Mouse (Mus musculus) frontal cortex, postnatal 14 days (tissue): ENCODE measurements at regions not wholly inside any gene's neighbourhood (a gene's known extent, or its start where the extent isn't known, plus 50 kb on each side); places are given as distances from the start of the nearest gene placed in this dataset.
"Not testable (repeated sequence)": the region's sequence is repeated elsewhere in the genome, so short reads cannot be mapped to it uniquely, and the experiment has no call there.

ENCODE experiments used
- DNase-seq, 2 experiments: peaks; one replicate each; pipeline ENCODE4 v3.0.0; 2022; ENCODE audit warnings: low spot score in 2 of 2

DNA sequence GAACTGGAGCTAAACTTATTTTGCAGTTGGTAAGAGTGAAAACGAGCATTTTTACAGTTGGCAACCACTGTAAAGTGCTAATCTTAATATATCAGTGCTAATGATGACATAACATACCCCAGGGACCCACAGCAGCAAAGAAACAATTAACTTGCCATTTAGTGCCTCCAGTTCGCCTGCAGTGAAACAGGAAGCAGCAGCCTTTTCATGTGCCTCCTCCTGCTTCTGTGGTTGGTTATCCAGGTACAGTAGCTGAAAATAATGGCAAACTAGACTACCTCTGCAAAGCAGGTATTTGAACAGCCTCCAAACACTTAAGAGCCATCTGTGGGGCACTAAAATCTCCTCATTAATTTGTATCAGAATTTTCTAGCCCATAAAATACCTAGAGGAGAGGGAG lies 584.8 kb upstream of the Pfkp start:
- no peak for DNase-seq

DNA sequence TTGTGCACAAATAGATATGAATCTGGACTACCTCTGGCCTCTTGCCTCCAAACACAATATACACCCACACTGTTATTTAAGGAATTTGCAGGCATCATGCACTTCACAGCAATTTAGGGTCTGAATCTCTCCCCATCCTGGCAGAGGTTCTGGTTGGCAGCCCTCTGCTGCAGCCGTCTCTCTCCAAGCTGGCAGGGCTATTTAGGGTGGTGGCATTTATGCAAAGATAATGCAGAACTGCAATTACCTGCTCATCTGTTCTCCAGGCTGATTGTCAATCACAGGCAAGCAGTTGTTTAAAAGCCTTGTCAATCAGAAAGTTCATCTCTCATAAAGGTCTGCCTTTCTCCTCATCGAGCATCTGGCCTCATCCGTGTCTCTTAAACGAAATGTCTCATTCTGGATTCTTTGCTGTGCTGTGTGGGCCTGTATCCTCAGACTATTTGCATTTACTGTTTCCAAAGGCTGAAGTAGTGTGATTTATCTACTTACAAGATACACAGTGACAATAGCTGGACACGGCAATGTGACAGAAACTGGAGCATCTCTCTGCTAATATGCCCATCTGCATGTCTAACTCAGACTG lies 558.1 kb upstream of the Pfkp start:
- DNase-seq, result peak in 1 of 2 experiments; percentile 3

DNA sequence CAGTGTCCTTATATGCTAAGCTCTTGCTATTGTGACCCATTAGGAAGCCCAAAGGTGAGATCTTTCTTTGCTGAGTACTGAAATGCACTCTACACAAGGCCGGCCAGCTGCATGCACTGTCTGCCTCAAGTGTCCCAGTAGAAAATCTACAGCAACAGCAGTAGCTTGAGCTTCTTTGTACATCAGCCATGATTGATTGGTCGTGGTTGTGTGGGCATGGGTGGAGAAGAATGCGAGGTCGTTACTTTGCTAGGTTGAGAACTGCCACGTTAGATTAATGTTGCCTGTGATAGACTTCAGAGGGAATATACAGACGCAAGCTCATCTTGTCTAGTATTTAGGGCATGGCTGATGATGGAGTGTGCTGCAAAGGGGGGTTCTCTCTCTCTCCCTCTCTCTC lies 547.4 kb upstream of the Pfkp start:
- no peak for DNase-seq

DNA sequence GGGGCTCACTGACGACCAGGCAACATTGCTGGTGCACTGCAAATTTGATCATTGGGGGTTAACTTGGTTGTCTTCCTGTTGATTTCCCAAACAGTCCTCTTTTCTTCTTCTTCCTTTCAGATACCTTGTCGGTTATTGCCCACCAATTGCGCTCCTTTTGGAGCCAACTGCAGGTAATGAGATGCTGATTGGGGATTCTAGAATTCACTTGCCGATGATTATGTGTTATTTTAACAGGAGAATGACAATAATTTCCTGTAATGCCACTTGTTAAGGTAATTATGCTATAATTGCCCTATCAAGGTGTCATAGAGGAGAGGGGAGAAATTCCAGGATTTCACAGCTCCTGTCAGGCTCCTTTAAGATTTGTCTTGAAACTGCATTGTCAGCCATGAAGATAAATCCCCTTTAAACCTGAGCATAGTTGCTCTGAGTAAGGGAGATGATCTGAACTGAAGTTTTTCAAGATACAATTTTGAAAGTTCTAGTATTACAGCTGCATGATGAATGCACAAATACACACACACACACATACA lies 533.7 kb upstream of the Pfkp start:
- DNase-seq, result no peak

DNA sequence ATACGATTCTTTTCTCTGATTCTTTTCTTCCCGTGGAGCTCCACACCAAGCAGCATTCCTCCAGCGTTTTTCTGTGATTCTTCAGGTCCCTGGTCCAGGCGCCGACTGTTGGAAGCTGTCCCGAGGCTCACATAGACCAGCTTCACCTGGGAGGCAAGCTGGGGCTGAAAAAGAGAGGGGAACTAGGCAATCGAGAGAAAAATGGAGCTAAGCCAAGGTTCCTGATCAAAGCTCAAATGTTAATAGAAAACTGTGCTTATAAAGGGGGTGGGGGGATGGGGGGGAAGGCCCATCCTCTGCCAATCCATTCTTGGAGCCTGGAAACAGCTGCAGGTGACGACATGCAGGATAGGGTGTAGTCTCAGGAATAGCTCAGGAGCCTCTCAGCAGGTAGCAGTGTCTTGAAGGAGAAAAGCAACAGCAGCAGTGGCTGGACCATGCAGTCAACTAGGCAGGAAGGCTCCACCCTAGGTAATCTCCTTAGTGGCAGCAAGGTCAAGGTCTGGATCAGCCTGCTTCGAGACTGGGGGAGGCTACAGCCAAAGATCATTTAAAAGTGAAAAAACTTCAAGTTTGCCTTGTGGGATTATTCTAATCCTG lies 527.1 kb upstream of the Pfkp start:
- no peak for DNase-seq

DNA sequence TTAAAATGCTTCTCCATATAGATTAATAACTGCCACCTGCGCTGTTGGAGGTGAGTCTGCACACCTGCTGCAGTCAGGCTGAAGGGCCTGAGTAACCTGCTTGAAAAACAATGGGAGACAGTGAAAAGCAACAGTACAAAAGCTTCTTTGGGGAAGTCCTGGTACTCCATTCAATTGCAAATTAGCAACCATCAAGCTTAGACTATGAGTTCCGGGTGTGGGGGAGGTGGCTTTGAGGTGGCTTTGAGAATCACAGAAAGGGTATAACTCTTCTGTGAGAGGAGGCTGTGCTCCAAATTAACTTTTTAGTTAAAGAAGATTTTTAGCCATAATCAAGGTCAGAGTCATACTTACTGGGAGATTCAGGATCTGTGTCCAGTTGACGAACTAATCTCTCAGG lies 521.5 kb upstream of the Pfkp start:
- DNase-seq, result not testable (repeated sequence)

DNA sequence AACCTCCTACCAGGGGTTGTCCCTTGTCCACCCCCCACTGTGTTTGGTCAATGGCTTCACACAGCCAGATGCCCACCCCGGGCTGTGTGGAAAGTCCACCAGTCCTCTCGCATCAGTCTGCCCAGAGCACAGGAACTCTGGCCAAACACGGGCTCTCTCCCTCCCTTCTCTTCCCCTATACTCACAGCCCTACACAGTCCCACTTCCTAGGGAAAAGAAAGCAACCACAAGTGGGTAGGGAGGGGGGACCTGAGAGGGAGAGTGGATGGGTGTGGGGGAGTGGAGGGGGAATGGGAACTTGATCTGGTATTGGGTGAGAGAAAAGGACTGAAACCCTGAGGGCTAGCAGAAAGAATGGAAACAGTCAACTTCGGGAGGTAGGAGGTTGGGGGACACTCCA lies 497.8 kb upstream of the Pfkp start:
- DNase-seq, result no peak

DNA sequence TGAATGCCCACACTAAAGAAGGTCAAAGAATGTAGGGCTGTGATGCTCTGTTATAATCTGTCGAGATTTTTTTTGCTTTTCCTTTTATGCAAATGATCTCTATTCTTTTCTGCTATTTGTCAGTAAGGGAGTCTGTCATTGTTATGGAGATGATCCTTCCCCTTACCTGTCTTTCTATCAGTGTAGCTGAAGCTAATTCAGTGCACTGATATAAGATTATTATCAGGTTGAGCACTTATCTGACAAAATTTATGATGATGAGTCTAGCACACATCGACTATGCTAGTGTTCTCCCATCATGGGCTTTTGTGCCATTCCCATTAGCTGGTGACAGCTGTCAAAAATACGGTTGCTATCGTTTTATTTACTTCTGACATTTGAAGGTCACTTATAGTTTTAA lies 462.0 kb upstream of the Pfkp start:
- no peak for DNase-seq

DNA sequence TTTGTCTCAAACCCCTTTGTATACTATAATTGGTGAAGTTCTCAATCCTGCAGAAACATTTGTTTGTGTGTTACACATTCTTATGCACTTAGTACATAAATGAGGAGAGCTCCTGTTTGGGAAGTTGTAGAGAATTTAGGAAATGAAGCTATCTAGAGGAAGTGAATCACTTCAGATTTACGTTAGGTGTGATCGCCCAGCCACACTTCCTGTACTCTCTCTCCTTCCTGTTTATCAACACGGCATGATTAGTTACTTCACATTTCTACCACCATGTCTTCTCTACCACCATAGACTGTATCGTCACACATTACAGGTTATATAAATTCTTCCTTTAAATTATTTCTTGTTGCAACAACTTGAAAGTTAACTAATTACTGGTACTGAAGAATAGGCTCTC lies 454.7 kb upstream of the Pfkp start:
- no peak for DNase-seq

DNA sequence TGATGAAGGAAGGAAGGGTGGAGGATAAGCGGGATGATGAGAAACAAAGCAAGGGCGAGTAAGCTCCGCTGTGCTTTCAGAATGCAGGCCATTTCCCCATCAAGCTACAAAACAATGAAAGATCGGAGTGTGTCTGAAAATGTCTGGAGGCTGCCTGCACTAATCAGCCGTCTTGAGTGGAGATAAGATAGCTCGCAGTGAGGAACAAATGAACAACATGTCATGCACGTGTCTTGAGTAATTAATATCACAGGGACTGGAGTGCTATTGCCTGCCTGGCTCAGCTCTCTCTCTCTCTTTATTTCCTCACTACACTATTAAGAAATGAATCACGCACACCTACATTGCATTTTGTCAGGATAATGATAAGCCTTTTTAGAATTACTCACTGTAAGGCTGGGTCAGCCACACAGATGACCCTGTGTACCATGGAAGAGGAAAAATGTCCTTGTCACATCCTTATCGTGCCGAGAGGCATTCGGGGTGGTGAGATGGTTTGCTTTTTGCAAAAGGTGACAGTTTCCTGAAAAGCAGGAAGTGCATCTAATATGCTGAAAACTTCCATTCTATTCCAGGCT lies 444.6 kb upstream of the Pfkp start:
- DNase-seq, result no peak

DNA sequence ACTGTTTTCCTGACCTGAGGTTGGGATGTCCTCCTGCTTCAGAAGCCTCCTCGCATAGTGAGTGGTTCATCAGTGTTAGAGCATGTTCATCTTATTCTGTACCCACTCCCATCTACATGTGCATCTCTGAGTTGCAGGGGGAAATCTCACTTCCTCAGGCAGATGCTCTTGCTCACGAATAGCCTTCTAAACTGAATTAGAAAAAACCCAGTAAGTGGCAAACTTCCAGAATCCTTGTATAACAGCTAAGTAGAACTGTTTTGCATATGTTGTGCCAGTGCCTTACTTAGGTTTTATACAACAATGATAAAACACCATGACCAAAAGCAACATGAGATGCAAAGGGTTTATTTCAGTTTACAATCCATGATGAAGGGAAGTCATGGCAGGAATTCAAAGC lies 442.3 kb upstream of the Pfkp start:
- DNase-seq, result no peak

DNA sequence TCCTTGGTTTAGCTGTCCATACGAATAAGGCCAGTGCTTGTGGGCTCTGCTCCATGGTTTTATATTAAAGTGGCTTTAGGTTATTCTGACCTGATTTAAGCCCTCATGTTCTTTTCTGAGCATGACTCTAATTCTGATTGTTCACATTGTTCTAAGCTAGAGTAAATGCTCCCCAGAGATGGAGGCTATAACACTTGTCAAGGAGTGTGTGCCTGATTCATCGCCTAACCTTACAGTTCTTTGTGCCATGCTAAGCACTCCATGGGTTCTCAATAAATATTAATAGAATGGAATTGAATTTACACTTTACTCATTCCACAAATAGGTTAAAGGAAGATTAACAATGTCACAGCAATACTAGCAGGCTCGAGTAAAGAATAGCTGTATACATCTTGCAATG lies 417.6 kb upstream of the Pfkp start:
- no peak for DNase-seq

DNA sequence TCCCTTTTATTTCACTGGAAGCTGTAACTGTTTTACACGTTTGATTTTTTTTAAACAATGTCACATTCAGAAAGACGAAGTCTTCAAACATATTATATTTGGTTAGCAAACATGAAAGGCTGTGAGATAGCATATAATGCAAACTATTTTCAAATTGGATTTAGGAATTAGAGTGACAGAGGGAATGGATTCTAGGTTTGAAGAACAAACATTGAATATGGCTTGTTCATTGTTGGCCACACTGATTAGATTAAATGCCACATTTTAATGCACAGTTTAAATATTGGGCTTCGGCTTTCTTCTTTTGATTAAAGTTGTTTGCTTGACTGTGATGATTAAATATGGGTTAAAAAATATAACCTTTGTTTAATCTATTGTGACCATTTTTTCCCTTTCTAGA lies 415.1 kb upstream of the Pfkp start:
- DNase-seq, result no peak

DNA sequence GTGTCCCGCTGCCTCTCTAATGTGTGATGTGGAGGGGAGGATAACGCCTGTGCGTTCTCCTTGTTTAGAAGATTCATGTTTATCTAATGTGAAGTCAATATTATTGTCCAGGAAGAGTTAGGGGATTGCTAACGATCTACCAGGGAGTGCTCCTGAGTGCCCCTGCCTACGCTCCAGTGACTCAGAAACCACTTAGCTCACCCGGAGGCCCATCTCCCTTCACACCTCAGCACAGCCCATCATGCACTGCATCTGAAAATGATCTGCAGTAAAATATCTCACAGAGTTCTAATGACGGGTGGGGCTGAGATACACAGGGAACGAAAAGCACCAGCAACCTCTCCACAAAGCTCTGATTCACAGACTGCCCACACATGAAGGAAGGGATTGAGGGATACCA lies 409.0 kb upstream of the Pfkp start:
- DNase-seq, result no peak
